Mouse (Mus musculus): ENCODE measurements around the gene Lmntd1.

The Lmntd1 gene

GRCm38 (mm10) chr6:145604648-145605047 is 9.5 kb downstream of the Lmntd1 start:
- DNase-seq (ENCODE audit: low spot score) = no peak

- no peak for DNase-seq (ENCODE audit: low spot score)
Observed at GRCm38 (mm10) chr6:145604126-145604525, 10.0 kb downstream of the Lmntd1 start.

- peak; percentile 36 for DNase-seq (ENCODE audit: low spot score)
Observed at GRCm38 (mm10) chr6:145598794-145599555, 15.1 kb downstream of the Lmntd1 start.

GRCm38 (mm10) chr6:145595905-145596304 is 18.2 kb downstream of the Lmntd1 start:
- no peak for DNase-seq (ENCODE audit: low spot score)

- no peak for DNase-seq (ENCODE audit: low spot score)
Observed at GRCm38 (mm10) chr6:145593991-145594390, 20.1 kb downstream of the Lmntd1 start.

- no peak for DNase-seq (ENCODE audit: low spot score)
Observed at GRCm38 (mm10) chr6:145592531-145592998, 21.6 kb downstream of the Lmntd1 start.

- no peak for DNase-seq (ENCODE audit: low spot score)
Observed at GRCm38 (mm10) chr6:145592036-145592435, 22.1 kb downstream of the Lmntd1 start.

GRCm38 (mm10) chr6:145591578-145591977 is 22.5 kb downstream of the Lmntd1 start:
- DNase-seq (ENCODE audit: low spot score) = no peak

GRCm38 (mm10) chr6:145590501-145591293 is 23.4 kb downstream of the Lmntd1 start:
- no peak for DNase-seq (ENCODE audit: low spot score)

GRCm38 (mm10) chr6:145585052-145585973 is 28.8 kb downstream of the Lmntd1 start:
- no peak for DNase-seq (ENCODE audit: low spot score)

GRCm38 (mm10) chr6:145581366-145582170 is 32.6 kb downstream of the Lmntd1 start:
- DNase-seq (ENCODE audit: low spot score) = no peak

GRCm38 (mm10) chr6:145579761-145580160 is 34.4 kb downstream of the Lmntd1 start:
- DNase-seq (ENCODE audit: low spot score) = no peak

- no peak for DNase-seq (ENCODE audit: low spot score)
Observed at GRCm38 (mm10) chr6:145578457-145579185, 35.5 kb downstream of the Lmntd1 start.

GRCm38 (mm10) chr6:145576762-145577161 is 37.4 kb downstream of the Lmntd1 start:
- no peak for DNase-seq (ENCODE audit: low spot score)

- DNase-seq (ENCODE audit: low spot score) = no peak
Observed at GRCm38 (mm10) chr6:145573250-145574013, 40.7 kb downstream of the Lmntd1 start.

GRCm38 (mm10) chr6:145568701-145569100 is 45.4 kb downstream of the Lmntd1 start:
- DNase-seq (ENCODE audit: low spot score) = no peak

- DNase-seq (ENCODE audit: low spot score) = no peak
Observed at GRCm38 (mm10) chr6:145567832-145568231, 46.3 kb downstream of the Lmntd1 start.

- no peak for DNase-seq (ENCODE audit: low spot score)
Observed at GRCm38 (mm10) chr6:145567296-145567695, 46.8 kb downstream of the Lmntd1 start.

- no peak for DNase-seq (ENCODE audit: low spot score)
Observed at GRCm38 (mm10) chr6:145565663-145566062, 48.5 kb downstream of the Lmntd1 start.

- no peak for DNase-seq (ENCODE audit: low spot score)
Observed at GRCm38 (mm10) chr6:145564671-145565070, 49.4 kb downstream of the Lmntd1 start.

Measured in yolk sac, embryonic 10.5 days (tissue).